Mouse (Mus musculus): ENCODE measurements around the gene Fastkd3.

DNA sequence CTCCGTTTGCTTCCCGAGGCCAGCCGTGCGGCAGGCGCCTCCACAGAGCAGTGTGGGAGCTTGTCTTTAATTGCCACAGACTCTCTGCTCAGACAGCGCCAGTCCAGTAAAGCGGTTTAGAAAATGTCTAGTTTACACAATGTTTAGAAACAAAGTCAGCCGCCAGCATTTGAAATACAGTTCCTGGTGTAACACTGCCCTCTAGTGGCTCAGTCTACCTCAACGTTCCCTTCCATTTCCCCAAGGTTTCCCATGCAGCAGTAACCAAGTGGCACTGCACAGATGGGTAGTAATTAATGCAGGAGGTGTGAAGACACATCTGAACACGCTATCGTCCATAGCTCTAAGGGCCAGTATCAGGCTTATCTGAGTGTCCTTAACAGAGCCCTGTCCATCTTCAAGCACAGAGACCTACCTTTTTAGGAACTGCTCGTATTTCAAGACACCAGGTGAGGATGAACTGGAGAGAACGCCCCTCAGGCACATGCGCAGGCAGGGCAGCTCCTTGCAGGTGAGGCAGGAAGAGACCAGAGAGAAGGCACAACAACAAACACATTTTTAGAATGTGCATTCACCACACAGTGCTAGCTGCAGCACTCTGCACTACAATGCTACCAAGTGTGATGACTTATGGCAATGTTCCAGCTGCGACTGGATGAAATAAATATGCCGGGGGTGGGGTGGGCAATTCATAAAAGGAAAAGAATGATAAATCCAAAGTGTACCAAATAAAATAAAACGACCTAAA lies 12.3 kb upstream of the Fastkd3 start:
- TF ChIP-seq CTCF (conservative IDR thresholded peaks at IDR 0.05; ENCODE audit: insufficient read depth, insufficient read length, low read depth, low read length) = peak; percentile 73
- no peak for TF ChIP-seq POLR2A (IDR thresholded peaks at IDR 0.05; ENCODE audit: low read depth, low read length)
